Mouse (Mus musculus) midbrain, postnatal 0 days (tissue): ENCODE measurements around the gene Mettl14. TPM values are rescaled to one million over a fixed set of nuclear protein-coding genes. Genes with fewer than 3 reads are reported as not detected.

Experiments used
- ATAC-seq: fragments of 200-750 bp; cut with Nextera tagmentation; 2 replicates; pipeline ENCODE4 v1.8.0; 2017; ENCODE audit warnings: moderate number of reproducible peaks, mild to moderate bottlenecking, moderate TSS enrichment, moderate library complexity; ENCODE audit not compliant: low FRiP score
- DNase-seq: peaks from one replicate; pipeline ENCODE4 v3.0.0-alpha.2; 2015; ENCODE audit warnings: low spot score
- H3K27ac ChIP-seq: fragments of 300-500 bp; sonication (generic); 2 replicates; pipeline ENCODE4 v1.5.1; 2014; ENCODE audit warnings: low read depth, mild to moderate bottlenecking, low read length, mixed read lengths
- H3K27me3 ChIP-seq: fragments of 300-500 bp; sonication (generic); 2 replicates; pipeline ENCODE4 v1.6.1; 2014; ENCODE audit warnings: low read length, control low read depth, mixed read lengths; ENCODE audit not compliant: insufficient read depth
- H3K36me3 ChIP-seq: fragments of 300-500 bp; sonication (generic); 2 replicates; pipeline ENCODE4 v1.6.1; 2014; ENCODE audit warnings: low read length, control low read depth, mixed read lengths; ENCODE audit not compliant: insufficient read depth
- H3K4me1 ChIP-seq: fragments of 300-500 bp; sonication (generic); 2 replicates; pipeline ENCODE4 v1.6.1; 2014; ENCODE audit warnings: mild to moderate bottlenecking, control low read depth, antibody characterized with exemption, low read length, mixed read lengths; ENCODE audit not compliant: insufficient read depth
- H3K4me2 ChIP-seq: fragments of 300-500 bp; sonication (generic); 2 replicates; pipeline ENCODE4 v1.6.1; 2014; ENCODE audit warnings: low read depth, mild to moderate bottlenecking, low read length, mixed read lengths; ENCODE audit not compliant: poor library complexity, severe bottlenecking
- H3K4me3 ChIP-seq: fragments of 300-500 bp; sonication (generic); 2 replicates; pipeline ENCODE4 v1.5.1; 2014; ENCODE audit warnings: low read depth, mild to moderate bottlenecking, low read length, moderate library complexity
- H3K9ac ChIP-seq: fragments of 300-500 bp; sonication (generic); replicated peaks from 2 replicates; pipeline ENCODE4 v1.6.1; 2014; ENCODE audit warnings: mild to moderate bottlenecking, low read length, moderate library complexity, mixed read lengths; ENCODE audit not compliant: poor library complexity, severe bottlenecking
- H3K9me3 ChIP-seq: fragments of 300-500 bp; sonication (generic); 2 replicates; pipeline ENCODE4 v1.6.1; 2016; ENCODE audit warnings: low read length, control low read depth
- CTCF ChIP-seq: IDR thresholded peaks from 2 replicates; pipeline ENCODE4 v1.5.1; 2016; ENCODE audit warnings: antibody characterized with exemption, mild to moderate bottlenecking
- WGBS: fragments of 180-500 bp; shearing (Covaris S2); extraction: QIAGEN DNeasy Blood & Tissue Kit; methylation state at CpG from one replicate; pipeline ENCODE4 v1.1.7; 2014; 5-methylcytosine and 5-hydroxymethylcytosine counted together
- polyA plus RNA-seq: library from polyadenylated mRNA; unstranded; fragments of >200 nt; fragmentation: Nextera tagmentation; extraction: Ambion mirVana; gene quantifications from 2 replicates; pipeline ENCODE4 v1.2.1, GENCODE M21; 2015
- total RNA-seq: library from RNA; depleted of rRNA; stranded (reverse); fragments of >200 nt; gene quantifications from 2 replicates; pipeline ENCODE4 v1.2.3, GENCODE M21; 2014; rRNA removed

Gene Mettl14
- total RNA-seq (3.8 and 7.5 TPM in 2 replicates), polyA plus RNA-seq (14.1 and 14.4 TPM in 2 replicates)

GRCm38 (mm10) chr3:123385486-123386156 lies at the start of gene Mettl14:
Gene Mettl14, minus strand, starts transcription at chr3:123386108.
- ATAC-seq, result peak; percentile 99
- under 1% methylated on average over 41 of the region's 41 CpGs for WGBS

GRCm38 (mm10) chr3:123433362-123433761 lies 47.5 kb upstream of the Mettl14 start:
- Histone ChIP-seq H3K36me3 (no peaks in the 10 kb centered on the region), H3K4me3 (no peak overlapping the region), H3K9ac (no peak overlapping the region), H3K4me1 (no peaks in the 10 kb centered on the region), H3K4me2 (no peak overlapping the region), H3K27ac (no peak overlapping the region), H3K9me3 (no peaks in the 10 kb centered on the region), H3K27me3 (no peaks in the 10 kb centered on the region)
- DNase-seq (no peak), ATAC-seq (no peak)
- no peak for TF ChIP-seq CTCF
- 85% methylated on average over 3 of the region's 3 CpGs for WGBS

More at GRCm38 (mm10) chr3:123385486-123386156, at the start of gene Mettl14:
- DNase-seq, result peak; percentile 99
- no peak for TF ChIP-seq CTCF
- peak within 1 kb of the TSS; percentile 70 for H3K27ac ChIP-seq
- no peaks in the 10 kb centered on the region for H3K9me3 ChIP-seq
- H3K9ac ChIP-seq, result peak within 1 kb of the TSS; percentile 48
- peak within 1 kb of the TSS; percentile 59 for H3K4me2 ChIP-seq
- peak within 1 kb of the TSS; percentile 48 for H3K4me3 ChIP-seq
- H3K27me3 ChIP-seq, result no peaks in the 10 kb centered on the region
- 0 out of 2 replicates have a peak, but pooled peaks cover 3% of the 10 kb centered on the region for H3K36me3 ChIP-seq
- H3K4me1 ChIP-seq, result peaks cover 6% of the 10 kb centered on the region; the same call in 1 of the 2 replicates

GRCm38 (mm10) chr3:123431951-123432674 lies 46.2 kb upstream of the Mettl14 start:
- no peak overlapping the region for H3K27ac ChIP-seq
- 78% methylated on average over 5 of the region's 5 CpGs for WGBS
- DNase-seq, result no peak
- ATAC-seq, result no peak
- H3K9ac ChIP-seq, result no peak overlapping the region
- no peaks in the 10 kb centered on the region for H3K36me3 ChIP-seq
- no peaks in the 10 kb centered on the region for H3K27me3 ChIP-seq
- no peak overlapping the region for H3K4me2 ChIP-seq
- H3K9me3 ChIP-seq, result no peaks in the 10 kb centered on the region
- no peak overlapping the region for H3K4me3 ChIP-seq
- H3K4me1 ChIP-seq, result no peaks in the 10 kb centered on the region
- no peak for TF ChIP-seq CTCF

- WGBS, result 87% methylated on average over 22 of the region's 22 CpGs
- H3K9ac ChIP-seq, result no peak overlapping the region
These were observed 43.9 kb upstream of the Mettl14 start for GRCm38 (mm10) chr3:123429597-123430458.

GRCm38 (mm10) chr3:123428005-123428404 lies 42.1 kb upstream of the Mettl14 start:
- H3K27me3 ChIP-seq, result no peaks in the 10 kb centered on the region
- DNase-seq (no peak), ATAC-seq (no peak)
- no peak overlapping the region for H3K9ac ChIP-seq
- H3K27ac ChIP-seq, result no peak overlapping the region
- H3K4me2 ChIP-seq, result no peak overlapping the region
- no peaks in the 10 kb centered on the region for H3K9me3 ChIP-seq
- H3K4me1 ChIP-seq, result no peaks in the 10 kb centered on the region
- WGBS, result 74% methylated on average over 4 of the region's 4 CpGs
- no peak for TF ChIP-seq CTCF
- H3K4me3 ChIP-seq, result no peak overlapping the region
- H3K36me3 ChIP-seq, result no peaks in the 10 kb centered on the region

More at GRCm38 (mm10) chr3:123429597-123430458, 43.9 kb upstream of the Mettl14 start:
- DNase-seq (no peak), ATAC-seq (no peak)
- no peaks in the 10 kb centered on the region for H3K4me1 ChIP-seq
- H3K36me3 ChIP-seq, result no peaks in the 10 kb centered on the region
- no peaks in the 10 kb centered on the region for H3K27me3 ChIP-seq
- no peaks in the 10 kb centered on the region for H3K9me3 ChIP-seq
- H3K4me2 ChIP-seq, result no peak overlapping the region
- no peak overlapping the region for H3K27ac ChIP-seq
- TF ChIP-seq CTCF, result no peak
- no peak overlapping the region for H3K4me3 ChIP-seq
